Mouse (Mus musculus) hindbrain, postnatal 0 days (tissue): ENCODE results near the gene Selenop. TPM values are rescaled to one million over a fixed set of nuclear protein-coding genes. Genes with fewer than 3 reads are reported as not detected.
"Not testable (repeated sequence)": the region's sequence is repeated elsewhere in the genome, so short reads cannot be mapped to it uniquely, and the experiment has no call there.

ENCODE experiments used
- ATAC-seq: fragments of 200-750 bp; cut with Nextera tagmentation; 2 replicates; pipeline ENCODE4 v1.8.0; 2017; ENCODE audit warnings: mild to moderate bottlenecking, moderate TSS enrichment, moderate library complexity
- DNase-seq: peaks from one replicate; pipeline ENCODE4 v3.0.0-alpha.2; 2015; ENCODE audit warnings: low spot score
- H3K27ac ChIP-seq: fragments of 300-500 bp; sonication (generic); 2 replicates; pipeline ENCODE4 v1.5.1; 2014; ENCODE audit warnings: mild to moderate bottlenecking
- H3K27me3 ChIP-seq: fragments of 300-500 bp; sonication (generic); 2 replicates; pipeline ENCODE4 v1.6.1; 2014; ENCODE audit warnings: low read length, mixed read lengths; ENCODE audit not compliant: insufficient read depth
- H3K36me3 ChIP-seq: fragments of 300-500 bp; sonication (generic); 2 replicates; pipeline ENCODE4 v1.6.1; 2014; ENCODE audit warnings: low read length, mixed read lengths; ENCODE audit not compliant: insufficient read depth
- H3K4me1 ChIP-seq: fragments of 300-500 bp; sonication (generic); 2 replicates; pipeline ENCODE4 v1.6.1; 2014; ENCODE audit warnings: antibody characterized with exemption, low read length, mixed read lengths; ENCODE audit not compliant: insufficient read depth
- H3K4me2 ChIP-seq: fragments of 300-500 bp; sonication (generic); 2 replicates; pipeline ENCODE4 v1.6.1; 2014; ENCODE audit warnings: low read depth, mild to moderate bottlenecking, low read length, moderate library complexity, mixed read lengths
- H3K4me3 ChIP-seq: fragments of 300-500 bp; sonication (generic); 2 replicates; pipeline ENCODE4 v1.5.1; 2014; ENCODE audit warnings: low read length
- H3K9ac ChIP-seq: fragments of 300-500 bp; sonication (generic); replicated peaks from 2 replicates; pipeline ENCODE4 v1.6.1; 2014; ENCODE audit warnings: mild to moderate bottlenecking, low read length, moderate library complexity, mixed read lengths
- H3K9me3 ChIP-seq: fragments of 300-500 bp; sonication (generic); 2 replicates; pipeline ENCODE4 v1.6.1; 2016; ENCODE audit warnings: low read length, mixed read lengths
- CTCF ChIP-seq: IDR thresholded peaks from 2 replicates; pipeline ENCODE4 v1.5.1; 2016; ENCODE audit warnings: antibody characterized with exemption, control low read depth, low read depth
- WGBS: fragments of 180-500 bp; shearing (Covaris S2); extraction: QIAGEN DNeasy Blood & Tissue Kit; methylation state at CpG from one replicate; pipeline ENCODE4 v1.1.7; 2014; 5-methylcytosine and 5-hydroxymethylcytosine counted together
- polyA plus RNA-seq: library from polyadenylated mRNA; unstranded; fragments of >200 nt; fragmentation: Nextera tagmentation; extraction: Ambion mirVana; gene quantifications from 2 replicates; pipeline ENCODE4 v1.2.1, GENCODE M21; 2015
- total RNA-seq: library from RNA; depleted of rRNA; stranded (reverse); fragments of >200 nt; gene quantifications from 2 replicates; pipeline ENCODE4 v1.2.3, GENCODE M21; 2014; rRNA removed

Selenop gene
- total RNA-seq (319 and 356 TPM in 2 replicates), polyA plus RNA-seq (283 and 310 TPM in 2 replicates)

- Histone ChIP-seq H3K27ac (no peak within 1 kb of the TSS), H3K9me3 (no peaks in the 10 kb centered on the region), H3K36me3 (no peaks in the 10 kb centered on the region), H3K27me3 (no peaks in the 10 kb centered on the region), H3K4me3 (no peak within 1 kb of the TSS), H3K9ac (no peak within 1 kb of the TSS), H3K4me1 (no peaks in the 10 kb centered on the region), H3K4me2 (no peak within 1 kb of the TSS)
- 72% methylated on average over 6 of the region's 6 CpGs for WGBS
- TF ChIP-seq CTCF: no peak
- DNase-seq (no peak), ATAC-seq (no peak)
Observed at GRCm38 (mm10) chr15:3268247-3268646, at the start of gene Selenop. Gene Selenop (plus strand): TSS chr15:3268547.

- DNase-seq, ATAC-seq: not testable (repeated sequence)
- WGBS: 88% methylated on average over 4 of the region's 4 CpGs
Observed at GRCm38 (mm10) chr15:3218668-3219067, 49.7 kb upstream of the Selenop start.

GRCm38 (mm10) chr15:3222803-3223437, 45.4 kb upstream of the Selenop start:
- Histone ChIP-seq H3K9me3 (no peaks in the 10 kb centered on the region), H3K4me3 (no peak overlapping the region), H3K9ac (no peak overlapping the region), H3K27me3 (no peaks in the 10 kb centered on the region), H3K27ac (no peak overlapping the region), H3K36me3 (no peaks in the 10 kb centered on the region), H3K4me2 (no peak overlapping the region), H3K4me1 (no peaks in the 10 kb centered on the region)
- 93% methylated on average over 5 of the region's 5 CpGs for WGBS
- ATAC-seq (no peak), DNase-seq (no peak)
- no peak for TF ChIP-seq CTCF

More at GRCm38 (mm10) chr15:3218668-3219067, 49.7 kb upstream of the Selenop start:
- H3K9me3 ChIP-seq, H3K4me3 ChIP-seq, H3K27me3 ChIP-seq, H3K27ac ChIP-seq, H3K9ac ChIP-seq, H3K4me1 ChIP-seq, H3K4me2 ChIP-seq, H3K36me3 ChIP-seq: not testable (repeated sequence)

- ATAC-seq (no peak), DNase-seq (no peak)
- H3K4me2 ChIP-seq: no peak overlapping the region
- no peaks in the 10 kb centered on the region for H3K4me1 ChIP-seq
- H3K9me3 ChIP-seq: no peaks in the 10 kb centered on the region
- H3K27ac ChIP-seq: no peak overlapping the region
- H3K36me3 ChIP-seq: no peaks in the 10 kb centered on the region
- no peak for TF ChIP-seq CTCF
- no peak overlapping the region for H3K4me3 ChIP-seq
- H3K9ac ChIP-seq: no peak overlapping the region
- WGBS: 78% methylated on average over 3 of the region's 3 CpGs
- H3K27me3 ChIP-seq: no peaks in the 10 kb centered on the region
Observed at GRCm38 (mm10) chr15:3226573-3226972, 41.8 kb upstream of the Selenop start.

GRCm38 (mm10) chr15:3228185-3228584, 40.2 kb upstream of the Selenop start:
- Histone ChIP-seq H3K9me3 (no peaks in the 10 kb centered on the region), H3K27ac (no peak overlapping the region), H3K9ac (no peak overlapping the region), H3K36me3 (no peaks in the 10 kb centered on the region), H3K4me2 (no peak overlapping the region), H3K4me3 (no peak overlapping the region), H3K27me3 (no peaks in the 10 kb centered on the region), H3K4me1 (no peaks in the 10 kb centered on the region)
- 70% methylated on average over 2 of the region's 2 CpGs for WGBS
- TF ChIP-seq CTCF: no peak
- DNase-seq (no peak), ATAC-seq (no peak)

GRCm38 (mm10) chr15:3228990-3229389, 39.4 kb upstream of the Selenop start:
- Histone ChIP-seq H3K4me2 (no peak overlapping the region), H3K9ac (no peak overlapping the region), H3K4me3 (no peak overlapping the region), H3K4me1 (no peaks in the 10 kb centered on the region), H3K9me3 (no peaks in the 10 kb centered on the region), H3K36me3 (no peaks in the 10 kb centered on the region), H3K27ac (no peak overlapping the region), H3K27me3 (no peaks in the 10 kb centered on the region)
- ATAC-seq (no peak), DNase-seq (no peak)
- 96% methylated on average over 6 of the region's 6 CpGs for WGBS
- no peak for TF ChIP-seq CTCF

GRCm38 (mm10) chr15:3231004-3231403, 37.3 kb upstream of the Selenop start:
- Histone ChIP-seq H3K4me3 (no peak overlapping the region), H3K9ac (no peak overlapping the region), H3K27ac (no peak overlapping the region), H3K9me3 (no peaks in the 10 kb centered on the region), H3K27me3 (no peaks in the 10 kb centered on the region), H3K4me1 (no peaks in the 10 kb centered on the region), H3K36me3 (no peaks in the 10 kb centered on the region), H3K4me2 (no peak overlapping the region)
- ATAC-seq (no peak), DNase-seq (no peak)
- 87% methylated on average over 4 of the region's 4 CpGs for WGBS
- no peak for TF ChIP-seq CTCF
